14 mouse cellular contexts compared by ENCODE assay signal in the genomic region with DNA sequence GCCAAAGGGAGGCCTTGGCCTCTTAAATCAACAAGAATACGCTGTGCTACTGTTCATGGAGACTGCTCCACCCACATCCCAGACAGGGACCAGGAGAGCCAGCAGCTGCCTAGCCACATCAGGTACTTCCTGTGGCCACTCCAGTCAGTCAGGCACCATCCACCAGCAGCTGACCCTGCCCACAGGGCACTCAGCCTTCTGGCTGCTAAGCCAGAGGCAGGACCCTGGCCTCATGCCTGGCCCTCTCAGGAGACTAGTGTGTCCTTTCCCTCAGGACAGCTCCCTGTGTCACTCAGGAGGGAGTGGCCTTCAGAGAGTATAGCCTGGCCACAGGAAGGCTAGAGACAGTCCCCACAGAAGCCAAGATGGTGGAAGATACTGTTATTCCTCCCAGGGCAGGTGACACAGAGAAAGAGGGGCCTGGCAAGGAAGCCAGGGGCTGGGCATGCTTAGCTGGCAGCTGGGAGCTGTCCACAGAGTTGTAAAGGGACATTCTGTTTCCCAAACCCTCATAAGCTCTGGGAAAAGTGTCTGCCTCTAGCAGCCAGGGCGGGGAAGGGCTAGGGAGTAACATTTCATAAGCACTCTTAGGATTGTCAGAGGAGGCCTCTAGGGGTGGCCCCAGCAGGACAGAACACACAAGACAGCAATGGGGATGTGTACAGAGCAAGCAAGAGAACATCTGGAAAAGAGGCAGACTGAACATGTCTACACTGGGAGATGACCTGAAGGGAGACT.
A peak's percentile ranks its signal among the peaks of the same experiment; 100 is the strongest.
DNase-seq lines count a peak whose midpoint lies in the region; ATAC-seq lines count a peak whose summit lies in the region.
"Had no signal": no experiment of that assay in that cellular context is flagged by ENCODE, and none has a peak within 500 bp of the region (broad histone marks: within the 10 kb centered on the region; RNA-seq: fewer than 3 reads in every experiment).

No protein-coding gene starts in this region.

- no peak for ATAC-seq in activated CD4-positive, CD25-positive, alpha-beta regulatory T cell, adult 4 months
- ATAC-seq: forebrain, embryonic 16.5 days; inflammation-experienced regulatory T-cells, adult 6 months had no signal

- intact Hi-C loops in heart, postnatal 10 days (cut with DNase I) = no loop called here

- DNase-seq in adrenal gland, postnatal 14 days = peak; percentile 73
- DNase-seq in adrenal gland, adult (ENCODE audit: inconsistent age in 2 of 2, low spot score in 1 of 2) = no peak
- DNase-seq in lung, postnatal 25 days (ENCODE audit: low spot score) = peak; percentile 17
- DNase-seq in lung, postnatal 36 days = no peak
- DNase-seq in heart, postnatal 10 days = peak; percentile 81 to 85
- DNase-seq in thymus, postnatal 36 days = no peak
- DNase-seq in layer of hippocampus, postnatal 10 days (ENCODE audit: low spot score in 2 of 2) = no peak
- DNase-seq: B cell, adult 2 months; cerebellum, postnatal 36 days; kidney, postnatal 36 days; liver had no signal

Comparison
In these comparisons a context has a peak if more than half of its experiments do, and no peak if none do; other contexts are left out.
1. DNase-seq: peak in adrenal gland, postnatal 14 days (single experiment), lung, postnatal 25 days (single experiment) and heart, postnatal 10 days (2 of 2); none in adrenal gland, adult (0 of 2), lung, postnatal 36 days (single experiment), thymus, postnatal 36 days (0 of 2) and layer of hippocampus, postnatal 10 days (0 of 2).